Mouse (Mus musculus) G1E (cell line): ENCODE results near the gene Plcb2.

ENCODE experiments used
- CTCF ChIP-seq: IDR thresholded peaks from 2 replicates; pipeline ENCODE4 v1.5.1; 2012; ENCODE audit warnings: low read depth, low read length, inconsistent platforms, mixed read lengths
- GATA1 ChIP-seq: IDR thresholded peaks from 2 replicates; pipeline ENCODE4 v1.6.1; 2012; ENCODE audit warnings: borderline replicate concordance, low read length, inconsistent platforms, mixed read lengths
- GATA2 ChIP-seq: IDR thresholded peaks from 2 replicates; pipeline ENCODE4 v1.6.1; 2012; ENCODE audit warnings: low read depth, low read length, inconsistent platforms, borderline replicate concordance
- TAL1 ChIP-seq: conservative IDR thresholded peaks from 2 replicates; pipeline ENCODE4 v1.6.1; 2012; ENCODE audit warnings: low read depth, low read length, inconsistent platforms, mixed read lengths

DNA sequence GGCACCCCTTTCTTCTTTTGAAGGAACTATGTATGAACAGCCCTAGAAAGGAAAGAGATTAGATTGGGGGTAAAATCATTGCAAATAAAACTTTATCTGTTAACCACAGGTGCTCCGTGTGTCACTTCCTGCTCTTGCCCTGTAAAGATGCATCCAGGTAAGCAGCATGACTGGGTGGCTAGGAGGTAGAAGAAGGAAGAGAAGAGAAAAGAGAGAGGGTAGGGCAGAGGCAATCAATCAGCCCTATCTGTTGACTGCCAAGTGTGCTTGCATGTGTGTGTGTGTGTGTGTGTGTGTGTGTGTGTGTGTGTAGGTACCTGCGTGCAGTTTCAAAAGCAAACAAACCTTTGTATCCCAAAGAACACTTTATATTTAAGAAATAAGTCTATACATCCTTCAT, 46.3 kb upstream of the Plcb2 start:
- no peak for TF ChIP-seq CTCF
- no peak for TF ChIP-seq GATA1
- TF ChIP-seq TAL1, result no peak
- no peak for TF ChIP-seq GATA2
